Mouse (Mus musculus) kidney, postnatal 25 days (tissue): ENCODE data around the gene Phtf2.
"Not testable (repeated sequence)": the region's sequence is repeated elsewhere in the genome, so short reads cannot be mapped to it uniquely, and the experiment has no call there.

Experiments used
- DNase-seq, 2 experiments: peaks; one replicate each; pipeline ENCODE4 v3.0.0; 2021; ENCODE audit warnings: mixed read lengths in 2 of 2

The Phtf2 gene

GRCm38 (mm10) chr5:20765365-20765920 lies 116.5 kb downstream of the Phtf2 start:
- DNase-seq: no peak

- not testable (repeated sequence) for DNase-seq
Measured at GRCm38 (mm10) chr5:20762441-20762840, 119.5 kb downstream of the Phtf2 start.

GRCm38 (mm10) chr5:20760368-20761162 lies 121.4 kb downstream of the Phtf2 start:
- no peak for DNase-seq

- DNase-seq: no peak
Measured at GRCm38 (mm10) chr5:20759771-20760170, 122.2 kb downstream of the Phtf2 start.

GRCm38 (mm10) chr5:20753963-20754362 lies 128.0 kb downstream of the Phtf2 start:
- DNase-seq: no peak

GRCm38 (mm10) chr5:20753096-20753495 lies 128.8 kb downstream of the Phtf2 start:
- no peak for DNase-seq

- DNase-seq: no peak
Measured at GRCm38 (mm10) chr5:20751696-20752095, 130.2 kb downstream of the Phtf2 start.

GRCm38 (mm10) chr5:20751000-20751399 lies 130.9 kb downstream of the Phtf2 start:
- no peak for DNase-seq

- no peak for DNase-seq
Measured at GRCm38 (mm10) chr5:20749535-20749934, 132.4 kb downstream of the Phtf2 start.

GRCm38 (mm10) chr5:20748856-20749255 lies 133.1 kb downstream of the Phtf2 start:
- DNase-seq: no peak

- DNase-seq: no peak
Measured at GRCm38 (mm10) chr5:20748142-20748541, 133.8 kb downstream of the Phtf2 start.

- no peak for DNase-seq
Measured at GRCm38 (mm10) chr5:20741936-20742335, 140.0 kb downstream of the Phtf2 start.

- no peak for DNase-seq
Measured at GRCm38 (mm10) chr5:20741193-20741592, 140.7 kb downstream of the Phtf2 start.

- DNase-seq: no peak
Measured at GRCm38 (mm10) chr5:20738795-20739194, 143.1 kb downstream of the Phtf2 start.

- not testable (repeated sequence) for DNase-seq
Measured at GRCm38 (mm10) chr5:20723226-20723625, 158.7 kb downstream of the Phtf2 start.

GRCm38 (mm10) chr5:20720201-20720900 lies 161.6 kb downstream of the Phtf2 start:
- no peak for DNase-seq

- not testable (repeated sequence) for DNase-seq
Measured at GRCm38 (mm10) chr5:20715980-20716379, 165.9 kb downstream of the Phtf2 start.

GRCm38 (mm10) chr5:20714619-20715018 lies 167.3 kb downstream of the Phtf2 start:
- DNase-seq: not testable (repeated sequence)

GRCm38 (mm10) chr5:20710845-20711244 lies 171.1 kb downstream of the Phtf2 start:
- not testable (repeated sequence) for DNase-seq
